Mouse (Mus musculus): ENCODE measurements around the gene Polr2e. TPM values are rescaled to one million over a fixed set of nuclear protein-coding genes. Genes with fewer than 3 reads are reported as not detected.

Polr2e gene
- total and polyA plus RNA-seq, 3 experiments: 105 to 194 (median 127) TPM

DNA sequence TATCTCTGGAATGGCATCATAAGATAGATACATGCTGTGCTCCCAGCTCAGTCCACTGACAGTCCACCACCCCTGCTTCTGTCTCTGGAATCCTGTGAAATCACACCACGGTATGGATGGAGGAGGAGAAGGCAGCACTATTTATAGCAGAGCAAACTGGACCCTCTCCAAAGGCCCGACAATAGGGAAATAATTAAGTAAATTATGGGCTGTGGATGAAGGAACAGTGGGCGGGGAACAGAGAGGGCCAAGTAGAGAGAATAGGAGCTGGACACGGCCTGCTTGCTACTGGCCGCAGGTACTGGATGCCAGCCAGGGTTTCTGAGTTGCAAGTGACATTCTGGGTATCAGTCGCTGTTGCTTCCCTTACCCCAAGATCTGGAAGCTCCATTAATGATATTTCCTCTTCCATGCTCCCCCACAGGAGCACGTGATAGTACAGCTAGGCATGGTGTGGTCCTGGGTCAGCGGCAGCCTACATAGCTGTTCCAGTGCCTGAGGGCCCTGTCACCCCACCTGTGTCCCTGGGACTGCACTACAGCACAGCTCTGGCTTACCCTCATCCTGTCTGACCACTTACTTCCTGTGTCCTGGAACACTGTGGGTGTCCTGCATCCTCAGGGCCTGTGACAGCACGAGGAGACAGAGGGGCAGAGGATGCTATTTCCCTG lies 45.4 kb upstream of the Polr2e start:
- TF ChIP-seq ZNF384 (IDR thresholded peaks at IDR 0.05; ENCODE audit: low read depth, low read length) (no peak), TCF12 (IDR thresholded peaks at IDR 0.05; ENCODE audit: low read depth, low read length) (no peak), JUN (IDR thresholded peaks at IDR 0.05; ENCODE audit: insufficient read depth, low read depth, low read length) (no peak), MAX (IDR thresholded peaks at IDR 0.05; ENCODE audit: low read length) (no peak), IRF4 (IDR thresholded peaks at IDR 0.05; ENCODE audit: low read depth, low read length) (no peak), EP300 (IDR thresholded peaks at IDR 0.05; ENCODE audit: low read length) (no peak), CHD2 (IDR thresholded peaks at IDR 0.05; ENCODE audit: low read length) (no peak)
- DNase-seq (ENCODE audit: extremely low read depth): no peak
- in situ Hi-C loops (cut with MboI; ENCODE audit: low pct_ligation_motif_present, low pct_unique_long_range_greater_than_20kb, low sequenced_read_pairs): no loop called here
- Histone ChIP-seq H3K79me2 (replicated peaks; ENCODE audit: control insufficient read depth, extremely low read depth, insufficient read depth, poor library complexity, severe bottlenecking) (no peaks in the 10 kb centered on the region), H3K27me3 (replicated peaks) (no peaks in the 10 kb centered on the region), H3K27ac (ENCODE audit: insufficient read depth, low read depth) (no peak overlapping the region), H3K36me3 (replicated peaks in 1 of 2; ENCODE audit: control insufficient read depth in 1 of 2, insufficient read depth in 1 of 2, low read length in 1 of 2) (peaks cover 43 to 93% of the 10 kb centered on the region in 2 experiments), H3K9me3 (replicated peaks; ENCODE audit: low read length) (no peaks in the 10 kb centered on the region), H3K4me2 (ENCODE audit: insufficient read depth, low read depth, poor library complexity, severe bottlenecking) (no peak overlapping the region), H3K9ac (ENCODE audit: insufficient read depth, low read depth) (no peak overlapping the region), H3K4me3 (replicated peaks in 1 of 3; ENCODE audit: low read depth in 2 of 3, low read length in 2 of 3, poor library complexity in 1 of 3) (no peak overlapping the region), H3K4me1 (ENCODE audit: control insufficient read depth in 1 of 2, insufficient read depth in 2 of 2) (peaks cover 18 to 61% of the 10 kb centered on the region in 2 experiments)
- dilution Hi-C loops (cut with MboI; ENCODE audit: extremely low pct_ligation_motif_present, extremely low pct_unique_long_range_greater_than_20kb, low sequenced_read_pairs): no loop called here

DNA sequence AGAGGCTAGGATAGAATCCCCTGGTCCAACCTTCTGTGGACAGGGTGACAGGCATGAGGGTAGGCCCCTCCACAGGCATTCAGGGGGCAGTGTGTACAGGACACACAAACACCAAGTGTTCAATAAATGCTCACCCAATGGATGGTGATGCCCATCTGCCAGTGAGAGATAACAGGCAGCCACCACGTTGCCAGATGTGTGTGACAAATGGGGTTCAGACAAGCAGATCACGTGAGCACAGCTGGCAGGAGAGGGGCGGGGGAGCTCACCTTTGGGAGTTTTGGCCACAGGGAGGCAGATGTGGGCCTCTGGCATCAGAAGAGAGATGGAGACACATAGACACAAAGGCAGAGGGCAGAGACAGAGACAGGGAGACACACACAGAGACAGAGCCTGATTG lies 41.5 kb upstream of the Polr2e start:
- H3K9me3 ChIP-seq (replicated peaks; ENCODE audit: low read length): no peaks in the 10 kb centered on the region
- H3K79me2 ChIP-seq (replicated peaks; ENCODE audit: control insufficient read depth, extremely low read depth, insufficient read depth, poor library complexity, severe bottlenecking): no peaks in the 10 kb centered on the region
- DNase-seq (ENCODE audit: extremely low read depth): no peak
- in situ Hi-C loops (cut with MboI; ENCODE audit: low pct_ligation_motif_present, low pct_unique_long_range_greater_than_20kb, low sequenced_read_pairs): no loop called here
- H3K4me3 ChIP-seq (replicated peaks in 1 of 3; ENCODE audit: low read depth in 2 of 3, low read length in 2 of 3, poor library complexity in 1 of 3): no peak overlapping the region
- TF ChIP-seq JUND (conservative IDR thresholded peaks at IDR 0.05; ENCODE audit: low read depth, low read length): no peak
- peak; percentile 13; the same call in 1 of the 2 replicates for TF ChIP-seq SMC3 (IDR thresholded peaks at IDR 0.05; ENCODE audit: low read depth, low read length)
- no peak for TF ChIP-seq BHLHE40 (IDR thresholded peaks at IDR 0.05; ENCODE audit: low read depth, low read length)
- TF ChIP-seq ZMIZ1 (IDR thresholded peaks at IDR 0.05; ENCODE audit: low read depth, low read length): no peak
- no peak for TF ChIP-seq USF2 (conservative IDR thresholded peaks at IDR 0.05; ENCODE audit: low read depth, low read length)
- TF ChIP-seq ZKSCAN1 (IDR thresholded peaks at IDR 0.05; ENCODE audit: borderline replicate concordance, low read depth, low read length): no peak
- no peak; the same call in none of the 2 replicates for TF ChIP-seq RAD21 (IDR thresholded peaks at IDR 0.05; ENCODE audit: low read depth, low read length)
- no peak for TF ChIP-seq NRF1 (IDR thresholded peaks at IDR 0.05; ENCODE audit: low read depth, low read length)
- TF ChIP-seq CTCF (conservative IDR thresholded peaks at IDR 0.05 in 1 of 2, IDR thresholded peaks at IDR 0.05 in 1 of 2; ENCODE audit: low read depth in 2 of 2, low read length in 2 of 2): peak in 1 of 2 experiments; percentile 37; a peak in 2 of 4 replicates
- no peak for TF ChIP-seq JUN (IDR thresholded peaks at IDR 0.05; ENCODE audit: insufficient read depth, low read depth, low read length)
- TF ChIP-seq ZNF384 (IDR thresholded peaks at IDR 0.05; ENCODE audit: low read depth, low read length): no peak
- TF ChIP-seq MAX (IDR thresholded peaks at IDR 0.05; ENCODE audit: low read length): no peak
- peaks cover 31 to 70% of the 10 kb centered on the region in 2 experiments for H3K4me1 ChIP-seq (ENCODE audit: control insufficient read depth in 1 of 2, insufficient read depth in 2 of 2)
- no peak overlapping the region for H3K9ac ChIP-seq (ENCODE audit: insufficient read depth, low read depth)
- no peak overlapping the region for H3K27ac ChIP-seq (ENCODE audit: insufficient read depth, low read depth)
- H3K36me3 ChIP-seq (replicated peaks in 1 of 2; ENCODE audit: control insufficient read depth in 1 of 2, insufficient read depth in 1 of 2, low read length in 1 of 2): peaks cover 57 to 95% of the 10 kb centered on the region in 2 experiments
- no peaks in the 10 kb centered on the region for H3K27me3 ChIP-seq (replicated peaks)
- dilution Hi-C loops (cut with MboI; ENCODE audit: extremely low pct_ligation_motif_present, extremely low pct_unique_long_range_greater_than_20kb, low sequenced_read_pairs): no loop called here
- H3K4me2 ChIP-seq (ENCODE audit: insufficient read depth, low read depth, poor library complexity, severe bottlenecking): no peak overlapping the region
